Mouse (Mus musculus) erythroblast, adult 5-6 weeks (primary cell): ENCODE data around the gene 9230104L09Rik. TPM values are rescaled to one million over a fixed set of nuclear protein-coding genes. Genes with fewer than 3 reads are reported as not detected.

ENCODE experiments used
- ATAC-seq: replicated peaks from 2 replicates; pipeline ENCODE4 v1.8.0; 2016; ENCODE audit warnings: moderate number of reproducible peaks, mild to moderate bottlenecking, moderate TSS enrichment, inconsistent platforms; ENCODE audit not compliant: poor library complexity, low FRiP score, severe bottlenecking
- total RNA-seq, 2 experiments: library from RNA; stranded (forward) in 1 of 2; stranded (reverse) in 1 of 2; fragments of 150-400 nt in 1 of 2; fragments of 200-764, 138-1000 nt in 1 of 2; gene quantifications; 2 replicates each; pipeline versions ENCODE4 v1.2.3 to v1.2.4; 2015 to 2017; ENCODE audit warnings: low replicate concordance in 2 of 2

The 9230104L09Rik gene
- total RNA-seq, 2 experiments from 2014 or later = not detected

- no peak for ATAC-seq
These were observed 3.8 kb downstream of the 9230104L09Rik start for GRCm38 (mm10) chr2:148860993-148861392.

GRCm38 (mm10) chr2:148857506-148857905 is 7.3 kb downstream of the 9230104L09Rik start:
- no peak for ATAC-seq

GRCm38 (mm10) chr2:148856630-148857400 is 8.0 kb downstream of the 9230104L09Rik start:
- ATAC-seq = no peak

- peak; percentile 52; the same call in 1 of the 2 replicates for ATAC-seq
These were observed 13.5 kb downstream of the 9230104L09Rik start for GRCm38 (mm10) chr2:148851116-148851906.

- ATAC-seq = no peak
These were observed 25.6 kb downstream of the 9230104L09Rik start for GRCm38 (mm10) chr2:148839224-148839623.

DNA sequence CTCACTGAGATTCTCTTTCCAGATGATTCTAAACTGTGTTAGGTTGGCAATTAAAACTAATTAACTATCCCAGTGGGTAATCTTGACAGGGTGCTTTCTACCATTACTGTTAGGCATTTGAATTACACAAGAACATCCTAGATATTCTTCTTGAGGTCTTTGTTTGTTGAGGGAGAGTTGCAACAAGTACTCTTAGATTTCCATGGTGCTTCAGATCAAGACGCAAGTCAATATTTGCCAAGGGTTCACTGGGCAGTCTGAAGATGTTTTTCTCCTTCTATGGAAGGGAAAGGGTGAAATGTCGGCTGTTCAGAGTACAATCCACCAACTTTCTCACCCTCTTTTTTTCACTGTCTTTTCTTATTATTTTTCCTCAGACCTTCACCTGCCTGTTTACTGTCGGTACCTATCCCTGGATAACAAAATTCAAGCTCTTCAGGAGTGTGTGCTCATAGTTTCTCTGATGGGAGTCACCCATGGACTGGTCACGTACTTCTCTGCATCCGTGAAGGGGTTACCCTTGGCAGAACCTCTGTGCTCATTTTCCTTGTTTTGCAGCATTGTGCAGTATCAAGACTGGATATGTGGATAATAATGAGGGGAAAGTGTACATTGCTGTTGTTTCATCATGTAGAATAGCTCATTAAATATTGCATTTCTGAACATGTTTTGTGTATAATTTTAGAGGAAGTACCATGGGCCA is 26.6 kb downstream of the 9230104L09Rik start:
- ATAC-seq = no peak

- no peak for ATAC-seq
These were observed 29.9 kb downstream of the 9230104L09Rik start, which contains the start of gene Cst9 for GRCm38 (mm10) chr2:148834912-148835311. TSS of gene Cst9 (plus strand) at chr2:148835147.

DNA sequence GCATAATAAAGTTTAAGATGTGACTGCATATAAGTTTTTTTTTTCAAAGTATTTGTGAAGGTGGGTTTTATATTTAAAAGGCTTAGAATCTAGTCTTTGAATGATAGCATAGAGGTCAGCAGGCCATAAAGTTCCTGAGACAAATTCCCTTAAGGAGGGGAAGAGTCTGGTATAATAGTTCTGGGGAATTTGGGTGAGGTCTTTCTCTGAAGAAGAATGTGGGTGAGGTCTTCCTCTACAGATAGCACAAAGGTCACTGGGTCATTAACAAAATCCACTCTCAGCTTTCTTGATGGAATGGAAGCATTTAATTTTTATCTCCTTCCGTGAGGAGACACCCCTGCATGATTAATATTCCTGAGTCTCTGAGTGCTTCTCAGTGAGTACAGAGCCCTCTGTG is 38.9 kb downstream of the 9230104L09Rik start:
- ATAC-seq = no peak

- ATAC-seq = no peak
These were observed 44.9 kb downstream of the 9230104L09Rik start, which contains the start of gene Cst13 for GRCm38 (mm10) chr2:148819909-148820308. TSS of gene Cst13 (plus strand) at chr2:148820081.

GRCm38 (mm10) chr2:148806696-148807095 is 58.1 kb downstream of the 9230104L09Rik start:
- no peak for ATAC-seq

DNA sequence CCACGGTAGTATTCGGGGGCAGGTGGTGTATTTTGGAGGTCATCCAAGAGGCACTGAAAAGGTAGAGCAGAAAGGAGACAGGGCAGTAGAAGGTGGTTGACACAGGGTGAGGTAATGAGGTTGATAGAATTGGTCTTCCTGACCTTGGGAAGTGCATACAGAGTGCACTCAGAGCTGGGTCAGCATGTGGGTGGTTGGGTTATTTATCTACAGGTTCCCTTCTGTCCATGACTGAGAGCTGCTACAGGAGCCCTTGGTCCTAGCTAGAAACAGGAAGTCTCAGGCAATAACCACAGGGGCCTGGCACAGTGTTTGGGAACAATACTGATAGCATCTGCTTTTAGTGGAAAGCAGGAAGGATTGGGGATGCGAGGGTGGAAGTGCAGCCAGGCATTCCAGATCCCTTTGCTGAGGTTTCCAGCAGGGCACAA is 63.3 kb downstream of the 9230104L09Rik start:
- no peak for ATAC-seq

DNA sequence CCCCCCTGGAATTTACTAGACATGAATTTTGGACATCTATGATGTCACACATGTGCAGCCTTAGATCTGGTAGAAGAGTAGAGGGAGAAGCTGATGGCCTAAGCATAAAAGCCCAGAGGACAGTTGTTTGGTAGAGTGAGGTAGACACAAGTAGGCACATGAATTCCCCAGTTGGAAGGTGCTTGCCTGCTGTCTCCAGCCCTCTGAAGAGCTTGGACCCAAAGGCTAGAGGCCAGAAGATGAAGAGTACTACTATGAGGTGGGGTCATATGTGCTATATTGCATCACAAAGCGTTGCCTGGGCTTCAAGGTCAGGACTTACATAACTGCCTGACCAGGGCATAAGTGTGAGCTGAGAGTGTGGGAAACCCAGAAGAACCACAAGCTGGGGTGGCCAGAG is 66.4 kb downstream of the 9230104L09Rik start, which contains the start of gene Cst8:
Cst8 (plus strand) TSS at position 301 of the 400 bp plus-strand sequence.
- ATAC-seq = no peak

Other genes with a start within 250 kb of the 9230104L09Rik start
- gene Nxt1, start 192.4 kb downstream of the 9230104L09Rik start, total RNA-seq (2015; ENCODE audit: low replicate concordance) = 10.7 and 19.6 TPM in 2 replicates
- gene Nxt1, start 192.4 kb downstream of the 9230104L09Rik start, total RNA-seq (2017; ENCODE audit: low replicate concordance) = 9.6 and 23.8 TPM in 2 replicates
- gene Gzf1, start 184.0 kb downstream of the 9230104L09Rik start, total RNA-seq (2015; ENCODE audit: low replicate concordance) = 3.1 and 5.6 TPM in 2 replicates
- 4.5 and 5.3 TPM in 2 replicates for gene Gzf1, start 184.0 kb downstream of the 9230104L09Rik start, total RNA-seq (2017; ENCODE audit: low replicate concordance)
- not detected in 2 replicates for gene Napb, start 132.6 kb downstream of the 9230104L09Rik start, total RNA-seq (2015; ENCODE audit: low replicate concordance)
- gene Napb, start 132.6 kb downstream of the 9230104L09Rik start, total RNA-seq (2017; ENCODE audit: low replicate concordance) = 0.28 TPM in 1 of 2 replicates, not detected in the other
- gene Cstl1, start 114.7 kb downstream of the 9230104L09Rik start, total RNA-seq (2015; ENCODE audit: low replicate concordance) = not detected in 2 replicates
- gene Cstl1, start 114.7 kb downstream of the 9230104L09Rik start, total RNA-seq (2017; ENCODE audit: low replicate concordance) = not detected in 2 replicates
- gene Cst11, start 93.5 kb downstream of the 9230104L09Rik start, total RNA-seq (2015; ENCODE audit: low replicate concordance) = not detected in 2 replicates
- not detected in 2 replicates for gene Cst11, start 93.5 kb downstream of the 9230104L09Rik start, total RNA-seq (2017; ENCODE audit: low replicate concordance)
- gene 8030411F24Rik, start 83.0 kb downstream of the 9230104L09Rik start, total RNA-seq (2015; ENCODE audit: low replicate concordance) = not detected in 2 replicates
- not detected in 2 replicates for gene 8030411F24Rik, start 83.0 kb downstream of the 9230104L09Rik start, total RNA-seq (2017; ENCODE audit: low replicate concordance)
- not detected in 2 replicates for gene Cst12, start 75.7 kb downstream of the 9230104L09Rik start, total RNA-seq (2015; ENCODE audit: low replicate concordance)
- not detected in 2 replicates for gene Cst12, start 75.7 kb downstream of the 9230104L09Rik start, total RNA-seq (2017; ENCODE audit: low replicate concordance)
- not detected in 2 replicates for gene Cst8, start 66.3 kb downstream of the 9230104L09Rik start, total RNA-seq (2015; ENCODE audit: low replicate concordance)
- not detected in 2 replicates for gene Cst8, start 66.3 kb downstream of the 9230104L09Rik start, total RNA-seq (2017; ENCODE audit: low replicate concordance)
- not detected in 2 replicates for gene Cst13, start 45.0 kb downstream of the 9230104L09Rik start, total RNA-seq (2015; ENCODE audit: low replicate concordance)
- not detected in 2 replicates for gene Cst13, start 45.0 kb downstream of the 9230104L09Rik start, total RNA-seq (2017; ENCODE audit: low replicate concordance)
- not detected in 2 replicates for gene Cst9, start 29.9 kb downstream of the 9230104L09Rik start, total RNA-seq (2015; ENCODE audit: low replicate concordance)
- not detected in 2 replicates for gene Cst9, start 29.9 kb downstream of the 9230104L09Rik start, total RNA-seq (2017; ENCODE audit: low replicate concordance)
- 123 and 150 TPM in 2 replicates for gene Cst3, start 10.7 kb upstream of the 9230104L09Rik start, total RNA-seq (2015; ENCODE audit: low replicate concordance)
- gene Cst3, start 10.7 kb upstream of the 9230104L09Rik start, total RNA-seq (2017; ENCODE audit: low replicate concordance) = 60.1 and 103 TPM in 2 replicates
- not detected in 2 replicates for gene Gm1330, start 138.2 kb upstream of the 9230104L09Rik start, total RNA-seq (2015; ENCODE audit: low replicate concordance)
- gene Gm1330, start 138.2 kb upstream of the 9230104L09Rik start, total RNA-seq (2017; ENCODE audit: low replicate concordance) = not detected in 2 replicates
- not detected in 2 replicates for gene Gm10750, start 152.2 kb upstream of the 9230104L09Rik start, total RNA-seq (2015; ENCODE audit: low replicate concordance)
- not detected in 2 replicates for gene Gm10750, start 152.2 kb upstream of the 9230104L09Rik start, total RNA-seq (2017; ENCODE audit: low replicate concordance)